Mouse (Mus musculus): Measurements from ENCODE around the gene Olfr702. TPM values are rescaled to one million over a fixed set of nuclear protein-coding genes. Genes with fewer than 3 reads are reported as not detected.

Olfr702 gene
- polyA plus RNA-seq, 1 experiment from 2014 or later: not detected

- TF ChIP-seq CTCF (IDR thresholded peaks at IDR 0.05; ENCODE audit: low read depth): no peak
- Histone ChIP-seq H3K4me3 (ENCODE audit: low read depth, low read length) (no peak within 1 kb of the TSS), H3K4me2 (no peak within 1 kb of the TSS), H3K36me3 (ENCODE audit: insufficient read depth) (no peaks in the 10 kb centered on the region), H3K9me3 (ENCODE audit: low read depth, low read length) (no peaks in the 10 kb centered on the region), H3K9ac (no peak within 1 kb of the TSS), H3K27ac (ENCODE audit: low read depth) (no peak within 1 kb of the TSS), H3K27me3 (ENCODE audit: insufficient read depth, low read length) (no peaks in the 10 kb centered on the region), H3K4me1 (ENCODE audit: insufficient read depth) (no peaks in the 10 kb centered on the region)
- ATAC-seq (ENCODE audit: insufficient read depth): no peak
- DNase-seq: no peak
- 79% methylated on average over 1 of the region's 1 CpGs for WGBS
Measured at GRCm38 (mm10) chr7:106808734-106809133, 25.0 kb downstream of the Olfr702 start, which contains the start of gene Olfr700. Olfr700 (minus strand) TSS chr7:106808834.

- TF ChIP-seq CTCF (IDR thresholded peaks at IDR 0.05; ENCODE audit: low read depth): no peak
- DNase-seq (no peak), ATAC-seq (ENCODE audit: insufficient read depth) (no peak)
- Histone ChIP-seq H3K9me3 (ENCODE audit: low read depth, low read length) (no peaks in the 10 kb centered on the region), H3K9ac (no peak within 1 kb of the TSS), H3K4me3 (ENCODE audit: low read depth, low read length) (no peak within 1 kb of the TSS), H3K27ac (ENCODE audit: low read depth) (no peak within 1 kb of the TSS), H3K4me1 (ENCODE audit: insufficient read depth) (no peaks in the 10 kb centered on the region), H3K36me3 (ENCODE audit: insufficient read depth) (no peaks in the 10 kb centered on the region), H3K27me3 (ENCODE audit: insufficient read depth, low read length) (no peaks in the 10 kb centered on the region), H3K4me2 (no peak within 1 kb of the TSS)
- WGBS: 79% methylated on average over 1 of the region's 1 CpGs
Measured at GRCm38 (mm10) chr7:106793098-106793497, 40.6 kb downstream of the Olfr702 start, which contains the start of gene Olfr699. Olfr699 (minus strand) TSS chr7:106793198.

- Histone ChIP-seq H3K4me2 (no peak overlapping the region), H3K27me3 (ENCODE audit: insufficient read depth, low read length) (no peaks in the 10 kb centered on the region), H3K4me3 (ENCODE audit: low read depth, low read length) (no peak overlapping the region), H3K36me3 (ENCODE audit: insufficient read depth) (no peaks in the 10 kb centered on the region), H3K9me3 (ENCODE audit: low read depth, low read length) (no peaks in the 10 kb centered on the region), H3K27ac (ENCODE audit: low read depth) (no peak overlapping the region), H3K4me1 (ENCODE audit: insufficient read depth) (no peaks in the 10 kb centered on the region), H3K9ac (no peak overlapping the region)
- TF ChIP-seq CTCF (IDR thresholded peaks at IDR 0.05; ENCODE audit: low read depth): no peak
- DNase-seq (no peak), ATAC-seq (ENCODE audit: insufficient read depth) (no peak)
Measured at GRCm38 (mm10) chr7:106788330-106788729, 45.4 kb downstream of the Olfr702 start.

Other genes starting within 250 kb of the Olfr702 start
- not detected in 2 replicates for gene Olfr693, start 153.3 kb downstream of the Olfr702 start, polyA plus RNA-seq (2014; fragmentation: Nextera tagmentation; extraction: Ambion mirVana)
- gene Olfr694, start 142.1 kb downstream of the Olfr702 start, polyA plus RNA-seq (2014; fragmentation: Nextera tagmentation; extraction: Ambion mirVana): not detected in 2 replicates
- not detected in 2 replicates for gene Olfr695, start 117.5 kb downstream of the Olfr702 start, polyA plus RNA-seq (2014; fragmentation: Nextera tagmentation; extraction: Ambion mirVana)
- gene Olfr697, start 91.5 kb downstream of the Olfr702 start, polyA plus RNA-seq (2014; fragmentation: Nextera tagmentation; extraction: Ambion mirVana): not detected in 2 replicates
- not detected in 2 replicates for gene Olfr698, start 78.5 kb downstream of the Olfr702 start, polyA plus RNA-seq (2014; fragmentation: Nextera tagmentation; extraction: Ambion mirVana)
- not detected in 2 replicates for gene Olfr699, start 40.7 kb downstream of the Olfr702 start, polyA plus RNA-seq (2014; fragmentation: Nextera tagmentation; extraction: Ambion mirVana)
- gene Olfr700, start 25.1 kb downstream of the Olfr702 start, polyA plus RNA-seq (2014; fragmentation: Nextera tagmentation; extraction: Ambion mirVana): not detected in 2 replicates
- gene Olfr701, start 19.8 kb downstream of the Olfr702 start, polyA plus RNA-seq (2014; fragmentation: Nextera tagmentation; extraction: Ambion mirVana): not detected in 2 replicates
- not detected in 2 replicates for gene Olfr703, start 9.5 kb upstream of the Olfr702 start, polyA plus RNA-seq (2014; fragmentation: Nextera tagmentation; extraction: Ambion mirVana)
- gene Olfr704, start 29.3 kb upstream of the Olfr702 start, polyA plus RNA-seq (2014; fragmentation: Nextera tagmentation; extraction: Ambion mirVana): not detected in 2 replicates
- gene Olfr705, start 43.0 kb upstream of the Olfr702 start, polyA plus RNA-seq (2014; fragmentation: Nextera tagmentation; extraction: Ambion mirVana): not detected in 2 replicates
- not detected in 2 replicates for gene Olfr706, start 54.3 kb upstream of the Olfr702 start, polyA plus RNA-seq (2014; fragmentation: Nextera tagmentation; extraction: Ambion mirVana)
- not detected in 2 replicates for gene Olfr707, start 67.3 kb upstream of the Olfr702 start, polyA plus RNA-seq (2014; fragmentation: Nextera tagmentation; extraction: Ambion mirVana)
- not detected in 2 replicates for gene Olfr1532-ps1, start 74.1 kb upstream of the Olfr702 start, polyA plus RNA-seq (2014; fragmentation: Nextera tagmentation; extraction: Ambion mirVana)
- gene Olfr709-ps1, start 98.3 kb upstream of the Olfr702 start, polyA plus RNA-seq (2014; fragmentation: Nextera tagmentation; extraction: Ambion mirVana): not detected in 2 replicates
- gene Olfr710, start 114.4 kb upstream of the Olfr702 start, polyA plus RNA-seq (2014; fragmentation: Nextera tagmentation; extraction: Ambion mirVana): not detected in 2 replicates
- gene Olfr6, start 130.0 kb upstream of the Olfr702 start, polyA plus RNA-seq (2014; fragmentation: Nextera tagmentation; extraction: Ambion mirVana): not detected in 2 replicates
- gene Olfr711, start 141.6 kb upstream of the Olfr702 start, polyA plus RNA-seq (2014; fragmentation: Nextera tagmentation; extraction: Ambion mirVana): not detected in 2 replicates
- gene Olfr2, start 172.2 kb upstream of the Olfr702 start, polyA plus RNA-seq (2014; fragmentation: Nextera tagmentation; extraction: Ambion mirVana): not detected in 2 replicates
- gene Olfr713, start 197.3 kb upstream of the Olfr702 start, polyA plus RNA-seq (2014; fragmentation: Nextera tagmentation; extraction: Ambion mirVana): not detected in 2 replicates
- gene Olfr714, start 237.1 kb upstream of the Olfr702 start, polyA plus RNA-seq (2014; fragmentation: Nextera tagmentation; extraction: Ambion mirVana): not detected in 2 replicates